ENCODE assay signal across 12 mouse cellular contexts in the genomic region with DNA sequence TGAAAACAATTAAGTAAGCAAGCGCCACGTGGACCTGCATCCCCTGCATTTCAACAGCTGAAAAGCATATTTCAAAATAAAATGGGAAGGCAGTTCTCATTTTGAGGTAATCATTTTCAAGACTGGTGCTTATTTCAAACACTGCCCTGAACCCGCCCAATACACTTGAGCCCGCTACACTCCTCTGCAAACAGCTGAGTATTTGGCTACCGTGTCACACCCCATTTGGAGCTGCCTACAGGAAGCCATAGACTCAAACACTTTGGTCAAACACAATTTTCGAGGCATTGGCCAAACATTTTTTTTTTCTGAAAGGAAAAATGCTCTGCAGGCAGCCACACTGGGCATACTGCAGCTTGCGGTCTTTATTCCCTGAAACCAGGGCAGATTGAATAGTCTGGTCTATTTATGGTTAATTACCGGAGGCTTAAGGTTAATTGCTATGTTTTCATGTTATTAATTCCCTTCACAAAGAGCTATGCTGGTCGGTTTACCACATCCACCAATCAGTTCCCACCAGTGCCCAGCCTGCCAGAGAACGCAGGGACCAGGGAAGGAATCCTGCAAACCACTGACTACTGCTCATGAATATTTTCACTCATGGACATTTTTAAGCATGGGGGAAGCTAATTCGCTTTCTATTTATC.
DNase-seq lines count a peak whose midpoint lies in the region; ATAC-seq lines count a peak whose summit lies in the region.
"Had no signal": no experiment of that assay in that cellular context is flagged by ENCODE, and none has a peak within 500 bp of the region (broad histone marks: within the 10 kb centered on the region; RNA-seq: fewer than 3 reads in every experiment).

No protein-coding gene starts in this region.

- WGBS in embryonic facial prominence, embryonic 14.5 days, result 47% methylated on average over 11 of the region's 11 CpGs
- WGBS in hindbrain, embryonic 14.5 days, result 56% methylated on average over 11 of the region's 11 CpGs

- no peaks in the 10 kb centered on the region for H3K36me3 ChIP-seq in embryonic facial prominence, embryonic 14.5 days (ENCODE audit: control insufficient read depth, insufficient read depth, low read length)
- no peaks in the 10 kb centered on the region for H3K36me3 ChIP-seq in hindbrain, embryonic 14.5 days (replicated peaks; ENCODE audit: control insufficient read depth, insufficient read depth)

- H3K9me3 ChIP-seq in embryonic facial prominence, embryonic 14.5 days (ENCODE audit: control insufficient read depth, low read length), result no peaks in the 10 kb centered on the region
- no peaks in the 10 kb centered on the region for H3K9me3 ChIP-seq in hindbrain, embryonic 14.5 days (ENCODE audit: control insufficient read depth, low read length)

- no peaks in the 10 kb centered on the region for H3K4me1 ChIP-seq in embryonic facial prominence, embryonic 14.5 days (ENCODE audit: control insufficient read depth, insufficient read depth, low read length)
- H3K4me1 ChIP-seq in hindbrain, embryonic 14.5 days (replicated peaks; ENCODE audit: control insufficient read depth, insufficient read depth, low read length), result no peaks in the 10 kb centered on the region; the same call in 1 of the 2 replicates

- DNase-seq in Muller cell, postnatal 12 days (ENCODE audit: inconsistent ontology term), result peak; percentile 91
- DNase-seq in embryonic facial prominence, embryonic 14.5 days (ENCODE audit: low spot score), result peak; percentile 71
- DNase-seq in hindbrain, embryonic 14.5 days (ENCODE audit: low spot score), result peak; percentile 28
- no peak for DNase-seq in gastrocnemius, adult 8-10 months (ENCODE audit: low spot score in 2 of 2)
- no peak for DNase-seq in adrenal gland, postnatal 36 days
- DNase-seq in kidney, adult 11 months, result no peak
- DNase-seq: cerebellum, postnatal 14 days; gastrocnemius, postnatal 36 days; right cerebral cortex, adult 18-20 months had no signal

- H3K27me3 ChIP-seq in embryonic facial prominence, embryonic 14.5 days (replicated peaks; ENCODE audit: control insufficient read depth, insufficient read depth, low read length), result no peaks in the 10 kb centered on the region
- H3K27me3 ChIP-seq in hindbrain, embryonic 14.5 days (ENCODE audit: control insufficient read depth, insufficient read depth, low read length), result no peaks in the 10 kb centered on the region
- H3K27me3 ChIP-seq: Patski had no signal

- no peak overlapping the region for H3K4me2 ChIP-seq in embryonic facial prominence, embryonic 14.5 days (ENCODE audit: low read depth, low read length)
- no peak overlapping the region for H3K4me2 ChIP-seq in hindbrain, embryonic 14.5 days (replicated peaks)

- ATAC-seq in embryonic facial prominence, embryonic 14.5 days (ENCODE audit: low read depth), result peak; percentile 89
- ATAC-seq in hindbrain, embryonic 14.5 days (ENCODE audit: low FRiP score), result peak; percentile 62; the same call in 1 of the 2 replicates
- ATAC-seq in megakaryocyte, adult 5-6 weeks (ENCODE audit: poor library complexity, severe bottlenecking), result peak; percentile 17
- ATAC-seq: intestine, postnatal 0 days; Patski had no signal

- no peak overlapping the region for H3K4me3 ChIP-seq in embryonic facial prominence, embryonic 14.5 days (ENCODE audit: low read depth, low read length)
- H3K4me3 ChIP-seq in hindbrain, embryonic 14.5 days (replicated peaks; ENCODE audit: low read length), result no peak overlapping the region

- no peak overlapping the region for H3K27ac ChIP-seq in embryonic facial prominence, embryonic 14.5 days (replicated peaks; ENCODE audit: low read depth, low read length)
- no peak overlapping the region for H3K27ac ChIP-seq in hindbrain, embryonic 14.5 days

- no peak overlapping the region for H3K9ac ChIP-seq in embryonic facial prominence, embryonic 14.5 days (ENCODE audit: low read depth, low read length)
- H3K9ac ChIP-seq in hindbrain, embryonic 14.5 days, result no peak overlapping the region

Comparison
In these comparisons a context has a peak if more than half of its experiments do, and no peak if none do; other contexts are left out.
1. DNase-seq: peak in Muller cell, postnatal 12 days (single experiment), embryonic facial prominence, embryonic 14.5 days (single experiment) and hindbrain, embryonic 14.5 days (single experiment); none in gastrocnemius, adult 8-10 months (0 of 2), adrenal gland, postnatal 36 days (0 of 2) and kidney, adult 11 months (single experiment).
2. ATAC-seq: peak in every context shown above with its lines; median percentile 89 in embryonic facial prominence, embryonic 14.5 days; 62 in hindbrain, embryonic 14.5 days; 17 in megakaryocyte, adult 5-6 weeks.